Mouse (Mus musculus) heart, embryonic 13.5 days (tissue): ENCODE results near the gene Spock1. TPM values are rescaled to one million over a fixed set of nuclear protein-coding genes. Genes with fewer than 3 reads are reported as not detected.

Experiments
- ATAC-seq: fragments of 200-750 bp; cut with Nextera tagmentation; 2 replicates; pipeline ENCODE4 v1.8.0; 2017; ENCODE audit warnings: moderate TSS enrichment; ENCODE audit not compliant: insufficient number of reproducible peaks, low FRiP score, low TSS enrichment; ENCODE audit errors: extremely low read depth
- H3K27ac ChIP-seq: fragments of 300-500 bp; sonication (generic); replicated peaks from 2 replicates; pipeline ENCODE4 v1.5.1; 2015; ENCODE audit warnings: moderate library complexity, mild to moderate bottlenecking, inconsistent platforms
- H3K27me3 ChIP-seq: fragments of 300-500 bp; sonication (generic); replicated peaks from 2 replicates; pipeline ENCODE4 v1.6.1; 2015; ENCODE audit warnings: mild to moderate bottlenecking, inconsistent platforms
- H3K36me3 ChIP-seq: fragments of 300-500 bp; sonication (generic); 2 replicates; pipeline ENCODE4 v1.6.1; 2015; ENCODE audit warnings: mild to moderate bottlenecking, inconsistent platforms
- H3K4me1 ChIP-seq: fragments of 300-500 bp; sonication (generic); 2 replicates; pipeline ENCODE4 v1.6.1; 2015; ENCODE audit warnings: inconsistent platforms
- H3K4me2 ChIP-seq: fragments of 300-500 bp; sonication (generic); 2 replicates; pipeline ENCODE4 v1.6.1; 2015; ENCODE audit warnings: inconsistent platforms, mild to moderate bottlenecking, moderate library complexity
- H3K4me3 ChIP-seq: fragments of 300-500 bp; sonication (generic); 2 replicates; pipeline ENCODE4 v1.5.1; 2015; ENCODE audit warnings: moderate library complexity, mild to moderate bottlenecking, inconsistent platforms
- H3K9ac ChIP-seq: fragments of 300-500 bp; sonication (generic); 2 replicates; pipeline ENCODE4 v1.6.1; 2015; ENCODE audit warnings: inconsistent platforms, mild to moderate bottlenecking, moderate library complexity
- H3K9me3 ChIP-seq: fragments of 300-500 bp; sonication (generic); 2 replicates; pipeline ENCODE4 v1.6.1; 2016; ENCODE audit warnings: inconsistent platforms
- WGBS: fragments of 180-500 bp; shearing (Covaris S2); methylation state at CpG from one replicate; pipeline ENCODE4 v1.1.7; 2015; ENCODE audit warnings: mixed read lengths; 5-methylcytosine and 5-hydroxymethylcytosine counted together
- polyA plus RNA-seq: library from polyadenylated mRNA; unstranded; fragments of >200 nt; fragmentation: Nextera tagmentation; extraction: Ambion mirVana; gene quantifications from 2 replicates; pipeline ENCODE4 v1.2.1, GENCODE M21; 2015

Spock1 gene
- polyA plus RNA-seq, 1 experiment from 2014 or later = 0.31 TPM

- ATAC-seq = no peak
- Histone ChIP-seq H3K4me2 (no peak overlapping the region), H3K9ac (no peak overlapping the region), H3K36me3 (no peaks in the 10 kb centered on the region), H3K27me3 (no peaks in the 10 kb centered on the region), H3K4me3 (no peak overlapping the region), H3K9me3 (no peaks in the 10 kb centered on the region), H3K4me1 (peaks cover 5% of the 10 kb centered on the region), H3K27ac (no peak overlapping the region)
- WGBS = 68% methylated on average over 10 of the region's 10 CpGs
Measured at GRCm38 (mm10) chr13:57636196-57637015, 271.7 kb downstream of the Spock1 start.

- WGBS = 75% methylated on average over 4 of the region's 4 CpGs
- H3K4me3 ChIP-seq = no peak overlapping the region
Measured at GRCm38 (mm10) chr13:57630532-57630931, 277.6 kb downstream of the Spock1 start.

GRCm38 (mm10) chr13:57628218-57628617, 279.9 kb downstream of the Spock1 start:
- H3K36me3 ChIP-seq = no peaks in the 10 kb centered on the region
- no peak overlapping the region for H3K4me3 ChIP-seq
- H3K4me2 ChIP-seq = no peak overlapping the region
- no peak for ATAC-seq
- H3K4me1 ChIP-seq = no peaks in the 10 kb centered on the region
- 30% methylated on average over 8 of the region's 8 CpGs for WGBS
- H3K9ac ChIP-seq = no peak overlapping the region
- no peaks in the 10 kb centered on the region for H3K9me3 ChIP-seq
- H3K27me3 ChIP-seq = 0 out of 2 replicates have a peak, but pooled peaks cover 3% of the 10 kb centered on the region
- no peak overlapping the region for H3K27ac ChIP-seq

More at GRCm38 (mm10) chr13:57630532-57630931, 277.6 kb downstream of the Spock1 start:
- ATAC-seq = no peak
- Histone ChIP-seq H3K36me3 (no peaks in the 10 kb centered on the region), H3K27me3 (0 out of 2 replicates have a peak, but pooled peaks cover 3% of the 10 kb centered on the region), H3K4me2 (no peak overlapping the region), H3K27ac (no peak overlapping the region), H3K9me3 (no peaks in the 10 kb centered on the region), H3K9ac (no peak overlapping the region), H3K4me1 (no peaks in the 10 kb centered on the region)

- Histone ChIP-seq H3K27me3 (0 out of 2 replicates have a peak, but pooled peaks cover 3% of the 10 kb centered on the region), H3K9ac (no peak overlapping the region), H3K4me1 (no peaks in the 10 kb centered on the region), H3K4me3 (no peak overlapping the region), H3K4me2 (no peak overlapping the region), H3K36me3 (no peaks in the 10 kb centered on the region), H3K27ac (no peak overlapping the region), H3K9me3 (peaks cover 8% of the 10 kb centered on the region; the same call in 1 of the 2 replicates)
- no peak for ATAC-seq
- 86% methylated on average over 9 of the region's 9 CpGs for WGBS
Measured at GRCm38 (mm10) chr13:57626434-57626833, 281.7 kb downstream of the Spock1 start.

DNA sequence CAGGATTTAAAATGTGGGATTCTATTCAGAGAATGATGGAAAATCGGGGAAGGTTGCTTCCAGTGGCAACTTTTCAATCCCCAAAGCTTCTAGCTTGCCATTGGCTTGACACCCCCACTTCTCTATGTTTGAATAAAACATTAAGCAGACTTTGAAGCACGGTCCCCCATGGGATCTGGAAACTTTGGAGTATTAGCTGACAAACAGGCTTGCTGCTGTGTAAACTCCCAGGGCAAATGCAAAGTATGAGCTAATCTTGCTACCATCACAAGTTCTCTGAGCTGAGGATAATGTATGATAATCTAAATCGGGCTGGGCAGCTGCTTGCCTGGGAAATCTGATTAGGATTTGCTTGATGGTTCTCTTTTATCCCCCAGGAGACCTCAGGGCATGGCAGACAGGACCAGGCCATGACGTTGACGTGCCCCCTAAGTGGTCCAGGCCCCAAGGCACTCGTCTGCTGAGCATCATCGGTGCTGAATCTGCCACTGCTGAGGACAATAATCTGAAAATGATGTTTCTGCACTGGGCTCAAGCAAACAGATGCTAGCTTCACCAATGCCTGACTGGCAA, 284.1 kb downstream of the Spock1 start:
- H3K27me3 ChIP-seq = 0 out of 2 replicates have a peak, but pooled peaks cover 3% of the 10 kb centered on the region
- H3K36me3 ChIP-seq = no peaks in the 10 kb centered on the region
- 0 out of 2 replicates have a peak, but pooled peaks cover 4% of the 10 kb centered on the region for H3K4me1 ChIP-seq
- H3K4me3 ChIP-seq = no peak overlapping the region
- peaks cover 8% of the 10 kb centered on the region; the same call in 1 of the 2 replicates for H3K9me3 ChIP-seq
- no peak for ATAC-seq
- H3K27ac ChIP-seq = no peak overlapping the region
- 50% methylated on average over 7 of the region's 7 CpGs for WGBS
- H3K9ac ChIP-seq = no peak overlapping the region
- H3K4me2 ChIP-seq = no peak overlapping the region

- no peaks in the 10 kb centered on the region for H3K36me3 ChIP-seq
- H3K9ac ChIP-seq = no peak overlapping the region
- no peak overlapping the region for H3K27ac ChIP-seq
- H3K4me2 ChIP-seq = no peak overlapping the region
- H3K4me1 ChIP-seq = 0 out of 2 replicates have a peak, but pooled peaks cover 4% of the 10 kb centered on the region
- ATAC-seq = no peak
- 53% methylated on average over 17 of the region's 17 CpGs for WGBS
- H3K9me3 ChIP-seq = peaks cover 8% of the 10 kb centered on the region; the same call in 1 of the 2 replicates
- no peak overlapping the region for H3K4me3 ChIP-seq
- peaks cover 3% of the 10 kb centered on the region; the same call in 1 of the 2 replicates for H3K27me3 ChIP-seq
Measured at GRCm38 (mm10) chr13:57619079-57619768, 288.9 kb downstream of the Spock1 start.

- H3K4me3 ChIP-seq = no peak overlapping the region
- H3K9me3 ChIP-seq = no peaks in the 10 kb centered on the region
- no peaks in the 10 kb centered on the region for H3K36me3 ChIP-seq
- ATAC-seq = no peak
- no peak overlapping the region for H3K27ac ChIP-seq
- no peak overlapping the region for H3K9ac ChIP-seq
- H3K27me3 ChIP-seq = no peaks in the 10 kb centered on the region; the same call in 1 of the 2 replicates
- H3K4me1 ChIP-seq = no peaks in the 10 kb centered on the region
- 83% methylated on average over 11 of the region's 11 CpGs for WGBS
- H3K4me2 ChIP-seq = no peak overlapping the region
Measured at GRCm38 (mm10) chr13:57611326-57612171, 296.6 kb downstream of the Spock1 start.

DNA sequence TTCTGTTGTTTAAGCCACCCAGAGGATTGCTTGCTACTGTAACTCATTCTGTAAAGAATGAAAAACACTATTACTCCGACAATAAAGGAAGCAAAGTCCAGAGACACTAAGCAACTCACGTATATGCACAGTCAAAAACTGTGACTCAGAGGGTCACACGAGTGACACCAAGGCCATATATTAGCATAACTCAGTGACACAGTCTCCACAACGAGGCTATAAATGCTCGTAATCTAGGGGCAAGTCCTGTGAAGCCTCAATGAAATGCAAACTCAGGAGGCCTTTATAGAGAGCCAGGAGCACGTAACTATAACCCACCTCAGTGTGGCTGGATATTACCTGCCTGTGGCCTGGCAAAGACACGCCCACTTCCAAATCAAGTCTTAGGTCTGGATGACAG, 298.2 kb downstream of the Spock1 start:
- WGBS = 85% methylated on average over 7 of the region's 7 CpGs
- ATAC-seq = no peak
- Histone ChIP-seq H3K4me1 (0 out of 2 replicates have a peak, but pooled peaks cover 2% of the 10 kb centered on the region), H3K4me2 (no peak overlapping the region), H3K4me3 (no peak overlapping the region), H3K36me3 (no peaks in the 10 kb centered on the region), H3K9me3 (no peaks in the 10 kb centered on the region), H3K27ac (no peak overlapping the region), H3K27me3 (no peaks in the 10 kb centered on the region), H3K9ac (no peak overlapping the region)

DNA sequence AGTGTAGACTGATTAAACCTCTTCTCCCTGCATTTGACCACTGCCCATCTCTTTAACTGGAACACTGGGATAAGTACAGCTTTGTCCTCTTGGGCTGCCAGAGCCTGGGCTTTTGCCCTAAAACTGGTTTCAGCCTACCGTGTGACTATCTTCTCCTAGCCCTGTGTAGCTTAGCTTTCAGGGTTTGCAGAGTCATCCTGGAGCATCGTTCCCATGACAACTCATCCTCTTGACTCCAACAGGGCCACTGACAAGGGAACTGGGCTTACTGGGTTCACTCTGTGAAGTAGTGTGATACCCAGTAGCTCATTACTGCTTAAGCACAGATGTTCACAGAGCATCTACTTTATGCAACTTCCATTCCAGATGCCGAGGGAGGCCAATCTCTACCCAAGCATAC, 303.7 kb downstream of the Spock1 start:
- WGBS = 74% methylated on average over 3 of the region's 3 CpGs
- ATAC-seq = no peak

GRCm38 (mm10) chr13:57603226-57603625, 304.9 kb downstream of the Spock1 start:
- Histone ChIP-seq H3K4me3 (no peak overlapping the region), H3K9ac (no peak overlapping the region), H3K4me2 (no peak overlapping the region), H3K27ac (no peak overlapping the region), H3K36me3 (no peaks in the 10 kb centered on the region), H3K4me1 (0 out of 2 replicates have a peak, but pooled peaks cover 3% of the 10 kb centered on the region), H3K27me3 (0 out of 2 replicates have a peak, but pooled peaks cover 3% of the 10 kb centered on the region), H3K9me3 (no peaks in the 10 kb centered on the region)
- no peak for ATAC-seq
- WGBS = 86% methylated on average over 8 of the region's 8 CpGs

More for the DNA sequence above, 303.7 kb downstream of the Spock1 start:
- 0 out of 2 replicates have a peak, but pooled peaks cover 3% of the 10 kb centered on the region for H3K27me3 ChIP-seq
- H3K4me1 ChIP-seq = 0 out of 2 replicates have a peak, but pooled peaks cover 3% of the 10 kb centered on the region
- H3K9ac ChIP-seq = no peak overlapping the region
- H3K27ac ChIP-seq = no peak overlapping the region
- no peaks in the 10 kb centered on the region for H3K36me3 ChIP-seq
- H3K4me3 ChIP-seq = no peak overlapping the region
- no peak overlapping the region for H3K4me2 ChIP-seq
- H3K9me3 ChIP-seq = no peaks in the 10 kb centered on the region
